Mouse (Mus musculus) forebrain, postnatal 0 days (tissue): ENCODE data around the gene Acly. TPM values are rescaled to one million over a fixed set of nuclear protein-coding genes. Genes with fewer than 3 reads are reported as not detected.

Experiments
- ATAC-seq: fragments of 200-750 bp; cut with Nextera tagmentation; 2 replicates; pipeline ENCODE4 v1.8.0; 2017; ENCODE audit warnings: mild to moderate bottlenecking, moderate library complexity
- DNase-seq: peaks from one replicate; pipeline ENCODE4 v3.0.0-alpha.2; 2015
- H3K27ac ChIP-seq: fragments of 300-500 bp; sonication (generic); 2 replicates; pipeline ENCODE4 v1.5.1; 2014; ENCODE audit warnings: low read depth, mild to moderate bottlenecking, antibody characterized with exemption, low read length, moderate library complexity, mixed read lengths
- H3K27me3 ChIP-seq: fragments of 300-500 bp; sonication (generic); 2 replicates; pipeline ENCODE4 v1.6.1; 2014; ENCODE audit warnings: mild to moderate bottlenecking, low read length, mixed read lengths; ENCODE audit not compliant: insufficient read depth
- H3K36me3 ChIP-seq: fragments of 300-500 bp; sonication (generic); 2 replicates; pipeline ENCODE4 v1.6.1; 2014; ENCODE audit warnings: mild to moderate bottlenecking, moderate library complexity; ENCODE audit not compliant: insufficient read depth
- H3K4me1 ChIP-seq: fragments of 300-500 bp; sonication (generic); 2 replicates; pipeline ENCODE4 v1.6.1; 2014; ENCODE audit warnings: antibody characterized with exemption; ENCODE audit not compliant: insufficient read depth
- H3K4me2 ChIP-seq: fragments of 300-500 bp; sonication (generic); 2 replicates; pipeline ENCODE4 v1.6.1; 2014; ENCODE audit warnings: low read depth, mild to moderate bottlenecking, moderate library complexity
- H3K4me3 ChIP-seq: fragments of 300-500 bp; sonication (generic); 2 replicates; pipeline ENCODE4 v1.5.1; 2014; ENCODE audit warnings: low read depth, low read length, mixed read lengths
- H3K9ac ChIP-seq: fragments of 300-500 bp; sonication (generic); 2 replicates; pipeline ENCODE4 v1.6.1; 2014; ENCODE audit warnings: mild to moderate bottlenecking
- H3K9me3 ChIP-seq: fragments of 300-500 bp; sonication (generic); 2 replicates; pipeline ENCODE4 v1.6.1; 2016; ENCODE audit warnings: low read length
- CTCF ChIP-seq: sonication (generic); IDR thresholded peaks from 2 replicates; pipeline ENCODE4 v1.5.1; 2016; ENCODE audit warnings: antibody characterized with exemption, control low read depth, low read depth
- WGBS: fragments of 180-500 bp; shearing (Covaris S2); extraction: QIAGEN DNeasy Blood & Tissue Kit; methylation state at CpG from one replicate; pipeline ENCODE4 v1.1.7; 2014; 5-methylcytosine and 5-hydroxymethylcytosine counted together
- polyA plus RNA-seq: library from polyadenylated mRNA; unstranded; fragments of >200 nt; fragmentation: Nextera tagmentation; extraction: Ambion mirVana; gene quantifications from 2 replicates; pipeline ENCODE4 v1.2.1, GENCODE M21; 2015
- total RNA-seq: library from RNA; depleted of rRNA; stranded (reverse); fragments of >200 nt; gene quantifications from 2 replicates; pipeline ENCODE4 v1.2.3, GENCODE M21; 2014

Acly gene
- total and polyA plus RNA-seq, 2 experiments from 2014 or later, result 109 to 203 TPM

GRCm38 (mm10) chr11:100490951-100491350 is 36.8 kb downstream of the Acly start:
- DNase-seq, result peak; percentile 31
- ATAC-seq, result no peak
- H3K27me3 ChIP-seq, result no peaks in the 10 kb centered on the region
- TF ChIP-seq CTCF, result peak; percentile 60
- H3K9me3 ChIP-seq, result no peaks in the 10 kb centered on the region
- no peak overlapping the region for H3K4me2 ChIP-seq
- H3K4me3 ChIP-seq, result no peak overlapping the region
- no peak overlapping the region for H3K9ac ChIP-seq
- WGBS, result 89% methylated on average over 6 of the region's 6 CpGs
- peaks cover 87% of the 10 kb centered on the region for H3K36me3 ChIP-seq
- H3K4me1 ChIP-seq, result no peaks in the 10 kb centered on the region
- H3K27ac ChIP-seq, result no peak overlapping the region

- 85% methylated on average over 8 of the region's 8 CpGs for WGBS
- Histone ChIP-seq H3K4me2 (no peak overlapping the region), H3K4me1 (no peaks in the 10 kb centered on the region), H3K4me3 (no peak overlapping the region), H3K36me3 (peaks cover 89% of the 10 kb centered on the region), H3K27me3 (no peaks in the 10 kb centered on the region), H3K9ac (no peak overlapping the region), H3K9me3 (no peaks in the 10 kb centered on the region), H3K27ac (no peak overlapping the region)
- peak; percentile 57 for TF ChIP-seq CTCF
- no peak for ATAC-seq
- DNase-seq, result peak; percentile 60
These were observed 41.8 kb downstream of the Acly start for GRCm38 (mm10) chr11:100485801-100486538.

- Histone ChIP-seq H3K9ac (no peak overlapping the region), H3K36me3 (peaks cover 88% of the 10 kb centered on the region), H3K4me2 (no peak overlapping the region), H3K27me3 (no peaks in the 10 kb centered on the region), H3K9me3 (no peaks in the 10 kb centered on the region), H3K4me3 (no peak overlapping the region), H3K4me1 (no peaks in the 10 kb centered on the region), H3K27ac (no peak overlapping the region)
- no peak for TF ChIP-seq CTCF
- 93% methylated on average over 3 of the region's 3 CpGs for WGBS
- no peak for ATAC-seq
- no peak for DNase-seq
These were observed 43.3 kb downstream of the Acly start for GRCm38 (mm10) chr11:100484461-100484860.

DNA sequence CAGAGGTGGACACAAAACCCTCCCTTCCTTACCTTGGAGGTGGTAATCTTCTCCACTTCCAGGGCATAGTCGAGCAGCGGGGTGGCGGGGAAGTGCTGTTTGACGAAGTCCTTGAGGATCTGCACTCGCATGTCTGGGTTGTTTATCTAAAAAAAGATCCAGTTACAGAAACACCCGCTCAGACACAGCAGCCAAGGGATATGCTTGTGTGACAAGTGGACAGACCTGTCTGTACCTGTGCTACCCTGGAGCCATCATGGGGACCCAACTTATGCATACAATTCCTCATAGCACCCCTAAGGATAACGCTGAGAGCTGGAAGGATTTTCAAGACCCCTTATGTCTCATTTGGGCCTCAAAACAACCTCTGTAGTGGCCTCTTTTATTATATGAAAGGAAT is 48.6 kb downstream of the Acly start:
- Histone ChIP-seq H3K4me1 (no peaks in the 10 kb centered on the region), H3K9ac (no peak overlapping the region), H3K27me3 (no peaks in the 10 kb centered on the region), H3K4me3 (no peak overlapping the region), H3K27ac (no peak overlapping the region), H3K9me3 (no peaks in the 10 kb centered on the region), H3K36me3 (peaks cover 82% of the 10 kb centered on the region), H3K4me2 (no peak overlapping the region)
- WGBS, result 94% methylated on average over 7 of the region's 7 CpGs
- no peak for DNase-seq
- no peak for ATAC-seq
- TF ChIP-seq CTCF, result no peak

DNA sequence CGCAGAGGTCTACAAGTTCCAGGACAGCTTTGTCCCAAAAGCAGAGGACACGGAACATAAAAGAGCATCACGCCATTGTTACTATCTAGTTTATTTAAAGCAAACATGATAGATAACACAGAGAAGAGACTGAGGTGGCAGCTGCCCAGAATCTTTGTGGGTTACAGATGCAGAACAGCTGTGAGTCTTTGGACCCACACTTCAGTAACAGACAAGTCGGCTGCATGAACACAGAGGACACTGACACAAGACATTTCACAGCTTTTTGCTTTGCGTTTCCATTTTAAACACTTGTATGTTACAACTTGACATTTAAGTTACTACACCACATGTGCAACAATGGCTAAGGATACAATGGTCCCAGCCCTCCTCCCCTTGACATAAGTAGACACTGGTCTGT is 51.5 kb downstream of the Acly start:
- no peak overlapping the region for H3K4me2 ChIP-seq
- no peaks in the 10 kb centered on the region for H3K27me3 ChIP-seq
- DNase-seq, result no peak
- no peak for TF ChIP-seq CTCF
- H3K4me1 ChIP-seq, result 0 out of 2 replicates have a peak, but pooled peaks cover 1% of the 10 kb centered on the region
- 93% methylated on average over 5 of the region's 5 CpGs for WGBS
- H3K9me3 ChIP-seq, result no peaks in the 10 kb centered on the region
- no peak for ATAC-seq
- no peak overlapping the region for H3K4me3 ChIP-seq
- H3K9ac ChIP-seq, result no peak overlapping the region
- no peak overlapping the region for H3K27ac ChIP-seq
- H3K36me3 ChIP-seq, result peaks cover 54% of the 10 kb centered on the region

DNA sequence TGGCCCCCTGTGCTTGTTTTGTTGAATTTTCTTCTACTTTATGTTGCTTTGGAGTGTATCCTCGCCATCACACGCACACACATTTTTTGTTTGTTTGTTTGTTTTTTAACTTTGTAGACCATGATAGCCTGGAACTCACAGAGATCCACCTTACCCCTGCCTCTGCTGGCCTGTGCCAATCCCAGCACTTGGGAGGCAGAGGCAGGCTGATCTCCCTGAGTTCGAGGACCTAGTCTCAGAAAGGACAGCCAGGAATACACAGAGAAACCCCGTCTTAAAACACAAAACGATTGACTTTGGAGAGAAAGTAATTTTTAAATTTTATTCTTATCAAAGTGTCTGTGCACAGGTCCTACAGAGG is 54.9 kb downstream of the Acly start:
- no peak overlapping the region for H3K9ac ChIP-seq
- H3K36me3 ChIP-seq, result peaks cover 22% of the 10 kb centered on the region
- peak; percentile 16 for ATAC-seq
- no peak for DNase-seq
- 34% methylated on average over 5 of the region's 5 CpGs for WGBS
- H3K4me1 ChIP-seq, result peaks cover 16% of the 10 kb centered on the region
- no peak overlapping the region for H3K27ac ChIP-seq
- peak overlapping the region; percentile 72; the same call in 1 of the 2 replicates for H3K4me2 ChIP-seq
- peak overlapping the region; percentile 89; the same call in 1 of the 2 replicates for H3K4me3 ChIP-seq
- H3K9me3 ChIP-seq, result no peaks in the 10 kb centered on the region
- TF ChIP-seq CTCF, result no peak
- no peaks in the 10 kb centered on the region for H3K27me3 ChIP-seq

DNA sequence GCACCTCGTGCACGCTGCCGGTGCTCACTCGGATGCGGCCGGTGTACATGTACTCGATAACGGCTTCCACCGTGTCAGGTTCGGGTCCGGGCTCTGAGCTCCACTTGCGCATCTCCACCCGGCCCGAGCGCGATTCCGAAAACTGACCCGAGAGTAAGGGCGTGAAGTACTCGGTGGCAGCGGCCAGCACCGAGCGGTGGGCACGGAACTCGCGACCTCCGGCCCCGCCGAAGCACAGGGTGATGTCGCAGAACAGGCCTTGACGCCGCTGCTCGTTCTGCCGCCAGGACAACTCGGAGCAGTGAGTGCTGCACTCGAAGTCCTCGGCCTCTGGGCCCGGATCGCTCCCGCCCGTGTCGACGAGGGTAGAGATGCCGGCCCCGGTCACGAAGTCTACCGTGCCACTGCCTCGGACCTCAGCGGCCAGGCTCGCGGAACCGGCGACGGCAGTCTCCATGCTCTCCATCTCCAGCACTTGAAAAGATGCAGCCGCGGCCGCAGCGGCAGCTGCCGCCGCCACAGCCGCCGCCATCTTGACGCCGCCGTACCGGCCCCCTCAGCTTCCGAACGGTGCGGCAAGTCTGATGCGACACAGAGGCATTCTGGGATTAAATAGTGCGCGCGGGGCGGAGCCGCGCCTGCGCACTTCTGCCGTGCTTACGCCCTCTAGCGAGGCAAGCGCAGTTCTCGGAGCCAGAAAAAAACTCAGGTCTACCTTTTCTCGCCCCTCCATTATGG is 55.4 kb downstream of the Acly start, which contains the start of gene Klhl11:
Gene Klhl11 (minus strand): TSS at position 545 of the 738 bp plus-strand sequence.
- TF ChIP-seq CTCF, result peak; percentile 82
- H3K27me3 ChIP-seq, result no peaks in the 10 kb centered on the region
- no peaks in the 10 kb centered on the region for H3K9me3 ChIP-seq
- peaks cover 16% of the 10 kb centered on the region for H3K4me1 ChIP-seq
- peak; percentile 97 for ATAC-seq
- H3K9ac ChIP-seq, result peak within 1 kb of the TSS; percentile 91
- H3K27ac ChIP-seq, result peak within 1 kb of the TSS; percentile 93
- H3K4me2 ChIP-seq, result peak within 1 kb of the TSS; percentile 72
- peak within 1 kb of the TSS; percentile 89 for H3K4me3 ChIP-seq
- WGBS, result under 1% methylated on average over 80 of the region's 83 CpGs
- peaks cover 19% of the 10 kb centered on the region for H3K36me3 ChIP-seq
- DNase-seq, result peak; percentile 97
